Mouse (Mus musculus) hindbrain, embryonic 15.5 days (tissue): ENCODE results near the gene Alkbh2. TPM values are rescaled to one million over a fixed set of nuclear protein-coding genes. Genes with fewer than 3 reads are reported as not detected.

Experiments
- ATAC-seq: fragments of 200-750 bp; cut with Nextera tagmentation; 2 replicates; pipeline ENCODE4 v1.8.0; 2017; ENCODE audit warnings: low read depth, moderate number of reproducible peaks, moderate TSS enrichment; ENCODE audit not compliant: low FRiP score
- H3K27ac ChIP-seq: fragments of 300-500 bp; sonication (generic); replicated peaks from 2 replicates; pipeline ENCODE4 v1.5.1; 2015; ENCODE audit warnings: mild to moderate bottlenecking, inconsistent platforms
- H3K27me3 ChIP-seq: fragments of 300-500 bp; sonication (generic); 2 replicates; pipeline ENCODE4 v1.6.1; 2015; ENCODE audit warnings: control low read depth, inconsistent platforms
- H3K36me3 ChIP-seq: fragments of 300-500 bp; sonication (generic); 2 replicates; pipeline ENCODE4 v1.6.1; 2015; ENCODE audit warnings: control low read depth, inconsistent platforms
- H3K4me1 ChIP-seq: fragments of 300-500 bp; sonication (generic); replicated peaks from 2 replicates; pipeline ENCODE4 v1.6.1; 2015; ENCODE audit warnings: control low read depth, inconsistent platforms
- H3K4me2 ChIP-seq: fragments of 300-500 bp; sonication (generic); 2 replicates; pipeline ENCODE4 v1.6.1; 2015; ENCODE audit warnings: moderate library complexity, mild to moderate bottlenecking, inconsistent platforms
- H3K4me3 ChIP-seq: fragments of 300-500 bp; sonication (generic); 2 replicates; pipeline ENCODE4 v1.5.1; 2015; ENCODE audit warnings: mild to moderate bottlenecking, inconsistent platforms
- H3K9ac ChIP-seq: fragments of 300-500 bp; sonication (generic); 2 replicates; pipeline ENCODE4 v1.6.1; 2015; ENCODE audit warnings: inconsistent platforms
- H3K9me3 ChIP-seq: fragments of 300-500 bp; sonication (generic); 2 replicates; pipeline ENCODE4 v1.6.1; 2016; ENCODE audit warnings: control low read depth, inconsistent platforms
- WGBS: fragments of 180-500 bp; shearing (Covaris S2); methylation state at CpG from one replicate; pipeline ENCODE4 v1.1.7; 2015; 5-methylcytosine and 5-hydroxymethylcytosine counted together
- polyA plus RNA-seq: library from polyadenylated mRNA; unstranded; fragments of >200 nt; fragmentation: Nextera tagmentation; extraction: Ambion mirVana; gene quantifications from 2 replicates; pipeline ENCODE4 v1.2.1, GENCODE M21; 2015

Gene Alkbh2
- polyA plus RNA-seq, 1 experiment from 2014 or later = 7.4 TPM

DNA sequence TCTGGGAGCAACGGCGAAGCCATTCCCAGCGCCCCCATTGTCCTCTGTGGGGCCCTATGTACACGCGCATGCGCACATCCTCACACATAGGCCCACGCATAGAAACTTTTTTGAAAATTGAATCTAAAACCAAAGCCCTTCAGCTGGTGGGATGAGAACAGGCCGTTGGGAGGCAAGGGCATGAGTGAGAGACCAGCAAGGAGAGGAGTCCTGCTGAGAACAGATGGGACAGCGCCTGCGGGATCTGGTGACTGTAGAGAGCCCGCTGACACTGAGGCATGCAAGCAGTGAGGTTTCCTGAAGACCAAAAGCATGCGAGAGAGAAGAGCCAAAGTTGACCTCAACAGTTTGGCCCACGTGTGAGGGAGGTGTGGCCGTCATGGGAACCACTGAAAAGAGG lies 42.5 kb downstream of the Alkbh2 start:
- WGBS = 81% methylated on average over 14 of the region's 14 CpGs

GRCm38 (mm10) chr5:114077009-114077408 lies 51.0 kb downstream of the Alkbh2 start:
- no peak for ATAC-seq
- Histone ChIP-seq H3K4me1 (peaks cover 4% of the 10 kb centered on the region; the same call in 1 of the 2 replicates), H3K4me2 (no peak overlapping the region), H3K27me3 (no peaks in the 10 kb centered on the region), H3K36me3 (no peaks in the 10 kb centered on the region), H3K4me3 (no peak overlapping the region), H3K9ac (no peak overlapping the region), H3K9me3 (no peaks in the 10 kb centered on the region), H3K27ac (no peak overlapping the region)
- 42% methylated on average over 8 of the region's 8 CpGs for WGBS

More for the DNA sequence above, 42.5 kb downstream of the Alkbh2 start:
- no peak overlapping the region for H3K9ac ChIP-seq
- no peak for ATAC-seq
- H3K27ac ChIP-seq = no peak overlapping the region
- H3K27me3 ChIP-seq = no peaks in the 10 kb centered on the region
- no peaks in the 10 kb centered on the region; the same call in 1 of the 2 replicates for H3K36me3 ChIP-seq
- no peak overlapping the region for H3K4me2 ChIP-seq
- peaks cover 17% of the 10 kb centered on the region for H3K4me1 ChIP-seq
- no peak overlapping the region for H3K4me3 ChIP-seq
- H3K9me3 ChIP-seq = no peaks in the 10 kb centered on the region

Other genes with a start within 250 kb of the Alkbh2 start
- gene Coro1c, start 219.5 kb downstream of the Alkbh2 start, polyA plus RNA-seq = 175 and 182 TPM in 2 replicates
- gene Ssh1, start 134.3 kb downstream of the Alkbh2 start, polyA plus RNA-seq = 12.4 and 12.8 TPM in 2 replicates
- gene Dao, start 124.5 kb downstream of the Alkbh2 start, polyA plus RNA-seq = 0.09 TPM in 1 of 2 replicates, not detected in the other
- gene Usp30, start 62.8 kb downstream of the Alkbh2 start, polyA plus RNA-seq = 17.0 and 18.5 TPM in 2 replicates
- 85.9 and 93.9 TPM in 2 replicates for gene Svop, start 36.6 kb downstream of the Alkbh2 start, polyA plus RNA-seq
- 12.8 and 13.5 TPM in 2 replicates for gene Ung, start 2.2 kb upstream of the Alkbh2 start, polyA plus RNA-seq
- 4.4 TPM in 2 replicates for gene Acacb, start 18.3 kb upstream of the Alkbh2 start, polyA plus RNA-seq
- 0.12 and 0.73 TPM in 2 replicates for gene Foxn4, start 145.6 kb upstream of the Alkbh2 start, polyA plus RNA-seq
- 0.60 and 0.64 TPM in 2 replicates for gene Myo1h, start 160.9 kb upstream of the Alkbh2 start, polyA plus RNA-seq